In genomic region chr1:60961080-60961479, GRCm38 (mm10) we compare ENCODE assay signal across 9 mouse cellular contexts. TPM values are rescaled to one million over a fixed set of nuclear protein-coding genes. Genes with fewer than 3 reads are reported as not detected.
DNase-seq lines count a peak whose midpoint lies in the region; ATAC-seq and TF ChIP-seq lines count a peak whose summit lies in the region.
"Had no signal": no experiment of that assay in that cellular context is flagged by ENCODE, and none has a peak within 500 bp of the region (broad histone marks: within the 10 kb centered on the region; RNA-seq: fewer than 3 reads in every experiment).

No protein-coding gene starts in this region.

- H3K4me3 ChIP-seq in liver, adult 2 months (ENCODE audit: insufficient read depth, low read depth, low read length), result no peak overlapping the region
- H3K4me3 ChIP-seq in liver, embryonic 12.5 days, result no peak overlapping the region
- H3K4me3 ChIP-seq: neural tube, embryonic 13.5 days had no signal

- no peak for TF ChIP-seq CTCF in liver, adult 2 months (IDR thresholded peaks at IDR 0.05; ENCODE audit: low read depth, low read length)

- H3K9me3 ChIP-seq in liver, embryonic 12.5 days (replicated peaks), result no peaks in the 10 kb centered on the region
- H3K9me3 ChIP-seq: neural tube, embryonic 13.5 days had no signal

- no peak for ATAC-seq in liver, embryonic 12.5 days
- ATAC-seq in megakaryocyte progenitor cell, adult 5-6 weeks (replicated peaks; ENCODE audit: poor library complexity), result peak; percentile 91

- peak overlapping the region; percentile 73 for H3K27ac ChIP-seq in liver, adult 2 months (replicated peaks; ENCODE audit: insufficient read depth, low read depth, low read length)
- H3K27ac ChIP-seq in liver, embryonic 12.5 days, result no peak overlapping the region
- H3K27ac ChIP-seq: neural tube, embryonic 13.5 days had no signal

- H3K79me2 ChIP-seq in liver, adult 2 months (ENCODE audit: control insufficient read depth, insufficient read depth, low read length), result no peaks in the 10 kb centered on the region

- H3K4me2 ChIP-seq in liver, embryonic 12.5 days, result no peak overlapping the region
- H3K4me2 ChIP-seq: neural tube, embryonic 13.5 days had no signal

- no peak overlapping the region for H3K9ac ChIP-seq in liver, adult 2 months (ENCODE audit: low read depth, low read length)
- no peak overlapping the region for H3K9ac ChIP-seq in liver, embryonic 12.5 days
- H3K9ac ChIP-seq: neural tube, embryonic 13.5 days had no signal

- peaks cover 4% of the 10 kb centered on the region; the same call in 1 of the 2 replicates for H3K4me1 ChIP-seq in liver, adult 2 months (ENCODE audit: control insufficient read depth, insufficient read depth, low read length)
- no peaks in the 10 kb centered on the region for H3K4me1 ChIP-seq in liver, embryonic 12.5 days
- H3K4me1 ChIP-seq: neural tube, embryonic 13.5 days had no signal

- peak; percentile 26 for DNase-seq in liver, adult 2 months (ENCODE audit: extremely low read depth, low read depth, low spot score)
- DNase-seq in adrenal gland, postnatal 10 days, result peak; percentile 71
- DNase-seq in fibroblast of lung, adult 2 months (ENCODE audit: low read depth), result peak; percentile 53
- DNase-seq in heart, postnatal 14 days, result peak; percentile 71 to 80
- DNase-seq in layer of hippocampus, postnatal 10 days (ENCODE audit: low spot score in 2 of 2), result peak; percentile 65 to 75
- peak; percentile 63 for DNase-seq in thymus, postnatal 25 days

- no peaks in the 10 kb centered on the region for H3K36me3 ChIP-seq in liver, adult 2 months (ENCODE audit: control insufficient read depth, insufficient read depth, low read length)
- no peaks in the 10 kb centered on the region for H3K36me3 ChIP-seq in liver, embryonic 12.5 days
- H3K36me3 ChIP-seq: neural tube, embryonic 13.5 days had no signal

- no peak for TF ChIP-seq POLR2A in liver, adult 2 months (IDR thresholded peaks at IDR 0.05; ENCODE audit: extremely low read depth, insufficient read depth, low read length)

- WGBS in liver, adult 2 months, result 13% methylated on average over 4 of the region's 4 CpGs
- 10% methylated on average over 4 of the region's 4 CpGs for WGBS in liver, embryonic 12.5 days (ENCODE audit: insufficient replicate concordance)

- intact Hi-C loops in heart, postnatal 14 days (cut with DNase I), result loop anchor here (2.0 to 10.0 kb wide), 2 partner anchors 98 to 666 kb away; no protein-coding TSS in a partner anchor

- H3K27me3 ChIP-seq in liver, adult 2 months (ENCODE audit: control insufficient read depth, insufficient read depth, low read length), result no peaks in the 10 kb centered on the region
- no peaks in the 10 kb centered on the region; the same call in 1 of the 2 replicates for H3K27me3 ChIP-seq in liver, embryonic 12.5 days (replicated peaks)
- H3K27me3 ChIP-seq: neural tube, embryonic 13.5 days had no signal

RNA-seq across cellular contexts. Expression of gene Icos, which starts 16.6 kb away (rescaled TPM):
- 0.65 and 0.67 TPM in 2 replicates for total RNA-seq in liver, adult 2 months (2014; rRNA removed)
- 0.29 and 0.38 TPM in 2 replicates for polyA plus RNA-seq in liver, adult 2 months (2012; rRNA removed)
- 0.35 and 0.45 TPM in 2 replicates for polyA plus RNA-seq in liver, embryonic 12.5 days (2016; fragmentation: Nextera tagmentation; extraction: Ambion mirVana)
- total RNA-seq in adrenal gland, postnatal 10 days (2021), result under 1 TPM; 0.94 to 0.99 TPM
- under 1 TPM; 0.12 to 0.37 TPM for total RNA-seq in heart, postnatal 14 days (2021)
- total RNA-seq in layer of hippocampus, postnatal 10 days (2021), result under 1 TPM; 0.32 to 0.47 TPM
- 0.24 and 0.52 TPM in 2 replicates for total RNA-seq in megakaryocyte progenitor cell, adult 5-6 weeks (2015)
- 0.07 TPM in 1 of 2 replicates, not detected in the other for total RNA-seq in megakaryocyte progenitor cell, adult 5-6 weeks (2017)
- polyA plus RNA-seq: neural tube, embryonic 13.5 days had no signal
